Mouse (Mus musculus) liver, embryonic 16.5 days (tissue): ENCODE data around the gene Rbks. TPM values are rescaled to one million over a fixed set of nuclear protein-coding genes. Genes with fewer than 3 reads are reported as not detected.

Experiments
- ATAC-seq: fragments of 200-750 bp; cut with Nextera tagmentation; 2 replicates; pipeline ENCODE4 v1.8.0; 2017; ENCODE audit warnings: low read depth, mild to moderate bottlenecking, moderate number of reproducible peaks, moderate library complexity
- H3K27ac ChIP-seq: fragments of 300-500 bp; sonication (generic); 2 replicates; pipeline ENCODE4 v1.5.1; 2014; ENCODE audit warnings: mild to moderate bottlenecking, low read length
- H3K27me3 ChIP-seq: fragments of 300-500 bp; sonication (generic); 2 replicates; pipeline ENCODE4 v1.6.1; 2014; ENCODE audit warnings: low read depth, low read length, mixed read lengths; ENCODE audit not compliant: control insufficient read depth, insufficient read depth
- H3K36me3 ChIP-seq: fragments of 300-500 bp; sonication (generic); 2 replicates; pipeline ENCODE4 v1.6.1; 2014; ENCODE audit warnings: mild to moderate bottlenecking; ENCODE audit not compliant: control insufficient read depth, insufficient read depth
- H3K4me1 ChIP-seq: fragments of 300-500 bp; sonication (generic); 2 replicates; pipeline ENCODE4 v1.6.1; 2014; ENCODE audit warnings: low read depth, low read length, mixed read lengths; ENCODE audit not compliant: control insufficient read depth
- H3K4me2 ChIP-seq: fragments of 300-500 bp; sonication (generic); 2 replicates; pipeline ENCODE4 v1.6.1; 2014; ENCODE audit warnings: low read depth, low read length, mixed read lengths
- H3K4me3 ChIP-seq: fragments of 300-500 bp; sonication (generic); 2 replicates; pipeline ENCODE4 v1.5.1; 2014; ENCODE audit warnings: low read depth, mild to moderate bottlenecking, low read length
- H3K9ac ChIP-seq: fragments of 300-500 bp; sonication (generic); 2 replicates; pipeline ENCODE4 v1.6.1; 2014; ENCODE audit warnings: low read depth, low read length
- H3K9me3 ChIP-seq: fragments of 300-500 bp; sonication (generic); replicated peaks from 2 replicates; pipeline ENCODE4 v1.6.1; 2016; ENCODE audit warnings: low read length; ENCODE audit not compliant: control insufficient read depth
- WGBS: fragments of 180-500 bp; shearing (Covaris S2); extraction: QIAGEN DNeasy Blood & Tissue Kit; methylation state at CpG from one replicate; pipeline ENCODE4 v1.1.7; 2014; ENCODE audit not compliant: insufficient replicate concordance; 5-methylcytosine and 5-hydroxymethylcytosine counted together
- polyA plus RNA-seq: library from polyadenylated mRNA; unstranded; fragments of >200 nt; fragmentation: Nextera tagmentation; extraction: Ambion mirVana; gene quantifications from 2 replicates; pipeline ENCODE4 v1.2.1, GENCODE M21; 2015

Gene Rbks
- polyA plus RNA-seq, 1 experiment from 2014 or later: 17.6 TPM

DNA sequence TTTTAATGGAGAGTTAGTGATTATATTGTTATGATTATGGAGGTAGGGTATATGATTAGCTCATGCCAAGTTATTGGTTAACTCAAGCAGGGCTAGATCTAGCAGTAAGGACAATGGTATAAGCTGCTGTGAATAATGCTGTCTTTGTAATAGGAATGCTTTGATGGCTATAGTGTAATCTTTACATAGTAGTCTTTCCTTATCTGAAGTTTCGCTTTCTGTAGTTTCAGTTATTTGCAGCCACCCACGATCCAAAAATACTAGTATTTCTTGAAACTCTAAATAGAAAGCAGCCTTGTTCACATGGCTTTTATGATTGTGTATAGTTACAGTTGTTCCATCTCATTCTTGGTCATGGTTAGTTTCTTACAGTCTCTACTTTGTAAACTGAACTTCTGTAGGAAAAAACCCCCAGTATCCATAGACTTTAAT, 15.9 kb upstream of the Rbks start:
- no peaks in the 10 kb centered on the region for H3K27me3 ChIP-seq
- no peak for ATAC-seq
- no peaks in the 10 kb centered on the region for H3K9me3 ChIP-seq
- whole genome bisulfite sequencing: 34% methylated on average over 2 of the region's 2 CpGs
- no peak overlapping the region for H3K9ac ChIP-seq
- H3K36me3 ChIP-seq: no peaks in the 10 kb centered on the region
- H3K4me2 ChIP-seq: no peak overlapping the region
- peaks cover 4% of the 10 kb centered on the region; the same call in 1 of the 2 replicates for H3K4me1 ChIP-seq
- no peak overlapping the region for H3K27ac ChIP-seq
- H3K4me3 ChIP-seq: no peak overlapping the region

DNA sequence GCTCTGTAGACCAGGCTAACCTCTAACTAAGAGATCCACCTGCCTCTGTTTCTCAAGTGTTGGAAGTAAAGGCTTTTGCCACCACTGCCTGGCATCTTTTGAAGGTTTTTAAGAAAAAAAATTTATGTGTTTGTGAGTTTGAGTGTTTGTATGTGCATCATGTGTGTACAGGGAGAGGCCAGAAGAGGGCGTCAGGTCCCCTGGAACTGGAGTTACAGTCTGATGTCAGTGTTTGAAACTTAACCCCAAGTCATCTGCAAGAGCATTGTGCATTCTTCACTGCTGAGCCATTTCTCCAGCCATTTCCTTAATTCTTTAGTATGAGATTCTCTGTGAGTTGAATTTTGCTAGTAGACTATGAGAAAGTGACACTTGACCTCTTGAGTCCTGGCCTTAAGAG, 12.0 kb upstream of the Rbks start:
- H3K9ac ChIP-seq: no peak overlapping the region
- 54% methylated on average over 1 of the region's 1 CpGs for WGBS
- H3K27ac ChIP-seq: no peak overlapping the region
- no peaks in the 10 kb centered on the region for H3K9me3 ChIP-seq
- no peaks in the 10 kb centered on the region for H3K27me3 ChIP-seq
- H3K4me2 ChIP-seq: no peak overlapping the region
- H3K4me3 ChIP-seq: no peak overlapping the region
- no peak for ATAC-seq
- no peaks in the 10 kb centered on the region for H3K36me3 ChIP-seq
- peaks cover 4% of the 10 kb centered on the region; the same call in 1 of the 2 replicates for H3K4me1 ChIP-seq

DNA sequence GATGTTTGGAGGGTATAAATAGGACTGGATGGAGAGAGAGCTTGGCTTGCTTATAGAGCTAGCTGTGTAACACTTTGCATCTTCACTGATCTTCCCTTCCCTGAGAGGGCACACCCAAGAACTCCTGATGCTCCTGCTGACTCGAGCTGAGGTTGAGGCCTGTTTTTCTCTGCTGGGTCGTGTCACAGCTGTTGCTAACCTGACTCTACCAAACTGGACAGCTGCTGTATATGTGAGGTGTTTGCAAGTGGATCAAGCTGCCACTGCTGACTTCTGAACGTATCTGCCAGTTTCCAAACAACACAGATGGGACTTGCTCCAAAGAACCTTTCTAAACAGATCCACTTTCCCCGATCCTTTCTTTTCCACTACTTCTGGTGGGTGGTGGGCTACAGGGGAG, 9.4 kb upstream of the Rbks start:
- H3K4me3 ChIP-seq: no peak overlapping the region
- no peaks in the 10 kb centered on the region for H3K9me3 ChIP-seq
- ATAC-seq: no peak
- no peaks in the 10 kb centered on the region; the same call in 1 of the 2 replicates for H3K36me3 ChIP-seq
- H3K27ac ChIP-seq: no peak overlapping the region
- WGBS: 65% methylated on average over 4 of the region's 4 CpGs
- H3K4me2 ChIP-seq: no peak overlapping the region
- H3K4me1 ChIP-seq: no peaks in the 10 kb centered on the region
- H3K9ac ChIP-seq: no peak overlapping the region
- no peaks in the 10 kb centered on the region for H3K27me3 ChIP-seq

DNA sequence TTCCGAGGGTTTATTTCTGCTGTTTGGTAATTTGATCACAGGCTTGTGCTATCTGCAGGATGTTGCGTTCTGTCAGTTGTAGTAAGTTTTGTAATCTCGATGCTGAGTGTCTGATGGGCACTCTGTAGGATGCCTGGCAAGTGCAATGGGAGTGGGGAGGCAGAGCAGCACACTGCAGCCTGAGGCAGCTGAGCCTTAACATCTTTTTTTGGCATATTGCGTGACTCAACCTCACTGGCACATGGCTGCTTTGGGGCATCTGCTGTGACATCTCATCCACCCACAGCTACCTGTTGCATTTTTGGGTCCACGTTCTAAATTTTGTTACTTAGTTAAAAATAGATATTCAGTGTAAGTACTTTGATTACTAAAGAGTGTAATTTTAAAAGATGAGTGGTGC, 7.5 kb upstream of the Rbks start:
- ATAC-seq: no peak
- no peak overlapping the region for H3K9ac ChIP-seq
- no peak overlapping the region for H3K4me2 ChIP-seq
- no peaks in the 10 kb centered on the region; the same call in 1 of the 2 replicates for H3K36me3 ChIP-seq
- H3K9me3 ChIP-seq: no peaks in the 10 kb centered on the region
- no peak overlapping the region for H3K4me3 ChIP-seq
- no peak overlapping the region for H3K27ac ChIP-seq
- WGBS: 74% methylated on average over 5 of the region's 5 CpGs
- peaks cover 6% of the 10 kb centered on the region for H3K4me1 ChIP-seq
- no peaks in the 10 kb centered on the region for H3K27me3 ChIP-seq

DNA sequence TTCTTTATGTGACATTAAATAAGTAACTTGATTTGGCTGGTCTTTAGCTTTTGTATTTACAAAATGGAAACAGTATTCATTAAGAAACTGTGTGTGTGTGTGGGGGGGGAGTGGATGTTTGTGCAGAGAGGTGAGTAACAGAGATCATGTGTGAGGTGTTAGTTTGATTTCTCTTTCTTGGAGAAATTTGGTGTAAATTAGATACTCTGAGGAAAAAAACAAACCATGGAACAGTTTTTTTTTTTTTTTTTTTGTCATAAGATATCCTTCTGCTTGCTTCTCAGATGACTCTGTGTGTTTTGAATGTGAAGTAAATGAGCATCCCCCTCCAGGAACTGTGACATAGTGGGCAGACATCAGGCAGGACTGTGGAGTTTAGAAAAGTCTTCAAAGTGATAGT, 2.0 kb upstream of the Rbks start:
- H3K36me3 ChIP-seq: no peaks in the 10 kb centered on the region; the same call in 1 of the 2 replicates
- H3K9ac ChIP-seq: no peak overlapping the region
- H3K27me3 ChIP-seq: no peaks in the 10 kb centered on the region
- no peak overlapping the region for H3K4me3 ChIP-seq
- no peak overlapping the region for H3K4me2 ChIP-seq
- peaks cover 10% of the 10 kb centered on the region for H3K4me1 ChIP-seq
- H3K27ac ChIP-seq: no peak overlapping the region
- no peaks in the 10 kb centered on the region for H3K9me3 ChIP-seq
- ATAC-seq: no peak

DNA sequence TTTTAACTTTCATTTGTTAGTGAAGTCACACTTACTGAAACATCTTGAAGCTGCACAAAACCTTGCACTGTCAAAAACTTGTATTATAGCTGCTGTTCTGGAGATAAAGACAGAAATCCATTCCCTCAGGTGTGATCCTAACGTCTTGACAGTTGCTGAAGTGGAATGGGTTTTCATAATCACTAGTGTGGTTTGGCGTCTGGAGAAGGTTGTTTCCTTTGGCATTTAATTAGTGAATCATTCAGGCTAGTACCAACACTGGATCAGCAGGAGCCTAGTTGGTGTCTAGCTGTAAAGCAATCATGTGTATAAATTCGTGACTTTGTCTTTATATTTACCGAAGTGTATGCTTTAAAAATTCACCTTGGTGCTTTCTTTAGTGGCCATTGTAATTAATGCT, 1.5 kb upstream of the Rbks start:
- Histone ChIP-seq H3K27me3 (no peaks in the 10 kb centered on the region), H3K4me1 (peaks cover 10% of the 10 kb centered on the region), H3K9me3 (no peaks in the 10 kb centered on the region), H3K27ac (no peak overlapping the region), H3K4me2 (peak overlapping the region; percentile 81), H3K36me3 (no peaks in the 10 kb centered on the region; the same call in 1 of the 2 replicates), H3K4me3 (no peak overlapping the region), H3K9ac (no peak overlapping the region)
- WGBS: 45% methylated on average over 4 of the region's 4 CpGs
- ATAC-seq: no peak

DNA sequence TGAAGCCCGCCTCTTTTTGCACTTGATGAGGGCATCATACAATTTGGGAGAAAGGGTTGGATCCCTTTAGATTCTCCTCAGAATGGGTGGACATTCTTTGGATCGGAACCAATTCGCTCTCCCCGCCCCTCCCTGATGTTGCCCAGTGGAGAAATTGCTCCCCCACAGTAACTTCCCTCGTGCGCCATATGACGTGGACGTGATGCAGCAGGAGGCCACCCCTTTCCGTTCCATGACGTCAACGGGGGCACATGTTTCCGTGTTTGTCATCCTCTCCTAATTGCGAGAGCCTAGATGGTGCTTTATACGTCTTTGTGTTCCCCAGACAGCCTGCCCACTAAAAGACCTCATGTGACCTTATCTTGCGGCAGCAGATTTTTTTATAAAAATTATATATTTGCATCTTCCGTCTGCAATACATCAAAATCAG, 885 bp upstream of the Rbks start:
- peak overlapping the region; percentile 75 for H3K4me3 ChIP-seq
- H3K4me1 ChIP-seq: peaks cover 10% of the 10 kb centered on the region
- peak overlapping the region; percentile 81 for H3K4me2 ChIP-seq
- no peaks in the 10 kb centered on the region for H3K27me3 ChIP-seq
- ATAC-seq: peak; percentile 68
- WGBS: under 1% methylated on average over 16 of the region's 16 CpGs
- H3K9me3 ChIP-seq: no peaks in the 10 kb centered on the region
- H3K36me3 ChIP-seq: no peaks in the 10 kb centered on the region; the same call in 1 of the 2 replicates
- peak overlapping the region; percentile 73 for H3K9ac ChIP-seq
- peak overlapping the region; percentile 95 for H3K27ac ChIP-seq

DNA sequence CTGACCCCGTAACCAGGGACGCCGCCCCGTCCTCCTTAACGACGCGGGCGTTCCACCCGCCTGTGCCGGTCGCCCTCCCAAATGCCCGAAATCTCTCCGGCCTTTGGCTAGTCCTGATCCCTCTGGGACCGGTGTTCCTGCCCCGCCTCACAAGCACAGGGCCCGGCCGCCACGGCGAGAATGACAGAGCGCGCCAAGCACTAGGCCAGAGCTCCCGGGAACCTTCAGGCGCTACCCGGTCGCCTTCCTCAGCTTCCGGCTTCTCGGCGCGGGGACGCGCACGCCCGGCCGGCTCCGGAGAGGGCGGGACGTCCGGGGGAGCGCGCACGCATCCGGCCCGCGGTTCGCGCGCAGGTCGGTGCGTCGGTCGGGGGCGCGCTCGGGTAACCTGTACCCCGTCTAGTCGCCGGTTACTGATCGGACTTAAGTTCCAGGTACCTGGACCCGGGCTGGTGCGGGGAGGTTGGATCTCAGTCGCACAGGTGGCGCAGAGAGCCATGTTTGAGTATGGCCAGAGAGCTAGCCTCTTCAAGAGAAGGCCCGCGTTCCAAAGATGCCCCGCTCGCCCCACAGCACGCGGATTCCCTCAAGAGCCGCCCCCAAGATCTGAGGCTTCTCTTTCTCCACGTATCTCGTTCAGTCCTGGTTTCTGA, 343 bp upstream of the Rbks start, which contains the start of gene Babam2:
TSS of gene Babam2 (plus strand) at position 41 of the 653 bp plus-strand sequence.
- Histone ChIP-seq H3K4me1 (peaks cover 10% of the 10 kb centered on the region), H3K27ac (peak within 1 kb of the TSS; percentile 95), H3K4me2 (peak within 1 kb of the TSS; percentile 81), H3K27me3 (no peaks in the 10 kb centered on the region), H3K9me3 (no peaks in the 10 kb centered on the region), H3K36me3 (no peaks in the 10 kb centered on the region), H3K9ac (peak within 1 kb of the TSS; percentile 73), H3K4me3 (peak within 1 kb of the TSS; percentile 75)
- under 1% methylated on average over 71 of the region's 71 CpGs for WGBS
- peak; percentile 95 for ATAC-seq

DNA sequence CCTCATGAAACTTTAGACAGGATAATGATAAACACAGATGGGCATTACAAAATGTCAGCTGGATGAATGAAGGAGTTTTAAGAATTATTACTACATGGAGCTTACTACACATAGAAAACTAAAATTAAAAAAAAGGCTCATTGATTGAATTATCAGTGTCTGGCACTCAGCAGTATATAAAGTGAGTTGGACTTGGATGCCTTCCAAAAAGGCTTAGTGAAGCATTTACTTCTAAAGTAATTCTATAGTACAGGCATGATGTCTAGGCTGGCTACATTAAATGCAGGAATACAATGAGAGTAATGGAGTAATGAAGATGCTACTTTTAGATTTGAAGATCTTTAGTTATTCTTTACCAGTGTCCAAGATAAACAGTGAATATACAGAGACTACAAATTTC, 4.2 kb downstream of the Rbks start:
- Histone ChIP-seq H3K9ac (no peak overlapping the region), H3K4me1 (peaks cover 4% of the 10 kb centered on the region), H3K4me3 (no peak overlapping the region), H3K4me2 (no peak overlapping the region), H3K9me3 (no peaks in the 10 kb centered on the region), H3K36me3 (no peaks in the 10 kb centered on the region), H3K27ac (no peak overlapping the region), H3K27me3 (no peaks in the 10 kb centered on the region)
- ATAC-seq: no peak
